16 mouse cellular contexts compared by ENCODE assay signal in the genomic region with DNA sequence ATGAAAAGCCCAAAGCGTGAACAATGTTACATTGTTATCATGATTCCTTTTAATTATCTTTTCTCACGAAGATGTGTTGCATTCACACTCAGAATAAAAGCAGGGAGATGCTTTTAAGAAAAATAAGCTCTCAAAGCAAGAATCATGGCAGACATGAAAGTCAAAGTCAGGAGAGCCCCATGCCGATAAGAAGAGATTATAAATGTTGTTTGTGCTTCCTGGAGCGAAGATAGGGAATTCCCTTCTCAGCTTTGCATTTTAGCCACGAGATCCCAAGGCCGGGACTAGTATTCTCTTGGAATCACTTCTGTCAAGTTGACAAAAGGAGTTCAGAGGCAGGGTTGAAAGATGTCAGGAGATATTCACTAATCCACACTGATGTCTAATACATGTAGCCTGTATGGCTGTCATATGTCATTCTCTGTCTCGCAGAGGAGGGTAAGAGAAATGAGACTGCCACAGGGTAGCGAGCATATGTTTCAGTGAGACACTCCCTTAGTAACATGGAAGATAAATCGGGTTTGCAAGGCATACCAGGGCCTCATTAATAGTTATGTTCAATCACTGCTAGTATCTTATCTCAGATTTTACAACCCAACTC. TPM values are rescaled to one million over a fixed set of nuclear protein-coding genes. Genes with fewer than 3 reads are reported as not detected.
DNase-seq lines count a peak whose midpoint lies in the region; ATAC-seq and TF ChIP-seq lines count a peak whose summit lies in the region.
"Had no signal": no experiment of that assay in that cellular context is flagged by ENCODE, and none has a peak within 500 bp of the region (broad histone marks: within the 10 kb centered on the region; RNA-seq: fewer than 3 reads in every experiment).

No protein-coding gene starts in this region.

- intact Hi-C loops in gastrocnemius, adult 2 months (cut with DNase I) = no loop called here

- H3K9me3 ChIP-seq in hindbrain, embryonic 10.5 days = no peaks in the 10 kb centered on the region
- no peaks in the 10 kb centered on the region for H3K9me3 ChIP-seq in hindbrain, postnatal 0 days (ENCODE audit: low read length)
- no peaks in the 10 kb centered on the region for H3K9me3 ChIP-seq in forebrain, embryonic 15.5 days
- no peaks in the 10 kb centered on the region for H3K9me3 ChIP-seq in hindbrain, embryonic 14.5 days (ENCODE audit: control insufficient read depth, low read length)
- no peaks in the 10 kb centered on the region for H3K9me3 ChIP-seq in midbrain, embryonic 16.5 days (replicated peaks; ENCODE audit: control insufficient read depth, low read length, poor library complexity, severe bottlenecking)
- no peaks in the 10 kb centered on the region for H3K9me3 ChIP-seq in lung, postnatal 0 days (ENCODE audit: low read length)
- H3K9me3 ChIP-seq: embryonic facial prominence, embryonic 13.5 days; limb, embryonic 15.5 days had no signal

- no peak for ATAC-seq in hindbrain, postnatal 0 days
- ATAC-seq in forebrain, embryonic 15.5 days (replicated peaks) = no peak
- peak; percentile 57; the same call in 1 of the 2 replicates for ATAC-seq in hindbrain, embryonic 14.5 days (ENCODE audit: low FRiP score)
- peak; percentile 50; the same call in 1 of the 2 replicates for ATAC-seq in midbrain, embryonic 16.5 days
- ATAC-seq in lung, postnatal 0 days = no peak
- ATAC-seq: liver, postnatal 0 days had no signal

- peaks cover 14% of the 10 kb centered on the region for H3K36me3 ChIP-seq in hindbrain, embryonic 10.5 days
- H3K36me3 ChIP-seq in hindbrain, postnatal 0 days (ENCODE audit: insufficient read depth, low read length) = no peaks in the 10 kb centered on the region
- no peaks in the 10 kb centered on the region for H3K36me3 ChIP-seq in forebrain, embryonic 15.5 days
- no peaks in the 10 kb centered on the region for H3K36me3 ChIP-seq in hindbrain, embryonic 14.5 days (replicated peaks; ENCODE audit: control insufficient read depth, insufficient read depth)
- H3K36me3 ChIP-seq in midbrain, embryonic 16.5 days (ENCODE audit: control insufficient read depth, insufficient read depth, low read length) = no peaks in the 10 kb centered on the region
- H3K36me3 ChIP-seq in lung, postnatal 0 days (ENCODE audit: insufficient read depth, low read length) = no peaks in the 10 kb centered on the region; the same call in 1 of the 2 replicates

- H3K4me1 ChIP-seq in hindbrain, embryonic 10.5 days (replicated peaks) = peaks cover 61% of the 10 kb centered on the region
- no peaks in the 10 kb centered on the region for H3K4me1 ChIP-seq in hindbrain, postnatal 0 days (ENCODE audit: insufficient read depth, low read length)
- peaks cover 55% of the 10 kb centered on the region for H3K4me1 ChIP-seq in forebrain, embryonic 15.5 days
- peaks cover 44% of the 10 kb centered on the region for H3K4me1 ChIP-seq in hindbrain, embryonic 14.5 days (replicated peaks; ENCODE audit: control insufficient read depth, insufficient read depth, low read length)
- peaks cover 38% of the 10 kb centered on the region for H3K4me1 ChIP-seq in midbrain, embryonic 16.5 days (ENCODE audit: control insufficient read depth, insufficient read depth, low read length)
- H3K4me1 ChIP-seq in lung, postnatal 0 days (ENCODE audit: insufficient read depth, low read depth, low read length) = no peaks in the 10 kb centered on the region

- no peak for DNase-seq in hindbrain, embryonic 10.5 days (ENCODE audit: low spot score)
- DNase-seq in hindbrain, postnatal 0 days (ENCODE audit: low spot score) = no peak
- DNase-seq in hindbrain, embryonic 14.5 days (ENCODE audit: low spot score) = peak; percentile 49
- DNase-seq in liver = no peak
- DNase-seq in lung, postnatal 0 days (ENCODE audit: low spot score) = no peak
- DNase-seq in gastrocnemius, adult 2 months = no peak
- DNase-seq: adrenal gland, postnatal 10 days; cerebellum, adult 2 months; kidney, adult 9 months; liver, postnatal 0 days; right cerebral cortex, postnatal 14 days; thymus, postnatal 14 days had no signal

- TF ChIP-seq EP300 in lung, postnatal 0 days (IDR thresholded peaks at IDR 0.05) = no peak

- 52% methylated on average over 9 of the region's 9 CpGs for WGBS in hindbrain, embryonic 10.5 days
- WGBS in hindbrain, postnatal 0 days = 46% methylated on average over 9 of the region's 9 CpGs
- WGBS in forebrain, embryonic 15.5 days = 35% methylated on average over 9 of the region's 9 CpGs
- WGBS in hindbrain, embryonic 14.5 days = 23% methylated on average over 9 of the region's 9 CpGs
- 20% methylated on average over 9 of the region's 9 CpGs for WGBS in midbrain, embryonic 16.5 days
- 62% methylated on average over 9 of the region's 9 CpGs for WGBS in lung, postnatal 0 days

- H3K4me3 ChIP-seq in hindbrain, embryonic 10.5 days = no peak overlapping the region
- no peak overlapping the region for H3K4me3 ChIP-seq in hindbrain, postnatal 0 days (ENCODE audit: low read length)
- no peak overlapping the region for H3K4me3 ChIP-seq in forebrain, embryonic 15.5 days
- no peak overlapping the region for H3K4me3 ChIP-seq in hindbrain, embryonic 14.5 days (replicated peaks; ENCODE audit: low read length)
- H3K4me3 ChIP-seq in midbrain, embryonic 16.5 days (ENCODE audit: low read depth, low read length) = no peak overlapping the region
- no peak overlapping the region for H3K4me3 ChIP-seq in lung, postnatal 0 days (ENCODE audit: low read depth, low read length)
- H3K4me3 ChIP-seq in gastrocnemius, adult 2 months = no peak overlapping the region
- H3K4me3 ChIP-seq: embryonic facial prominence, embryonic 13.5 days; limb, embryonic 15.5 days had no signal

- no peak overlapping the region for H3K9ac ChIP-seq in hindbrain, postnatal 0 days (replicated peaks; ENCODE audit: low read length)
- H3K9ac ChIP-seq in forebrain, embryonic 15.5 days (replicated peaks) = 0 out of 2 replicates have a peak overlapping the region, but pooled peaks have one; percentile 13
- no peak overlapping the region for H3K9ac ChIP-seq in hindbrain, embryonic 14.5 days
- no peak overlapping the region for H3K9ac ChIP-seq in midbrain, embryonic 16.5 days (ENCODE audit: low read depth, low read length)
- H3K9ac ChIP-seq in lung, postnatal 0 days (replicated peaks; ENCODE audit: low read depth) = no peak overlapping the region
- H3K9ac ChIP-seq: embryonic facial prominence, embryonic 13.5 days; limb, embryonic 15.5 days; liver, postnatal 0 days had no signal

- H3K27me3 ChIP-seq in hindbrain, embryonic 10.5 days (ENCODE audit: insufficient read depth, poor library complexity, severe bottlenecking) = no peaks in the 10 kb centered on the region
- no peaks in the 10 kb centered on the region for H3K27me3 ChIP-seq in hindbrain, postnatal 0 days (ENCODE audit: insufficient read depth, low read length)
- H3K27me3 ChIP-seq in forebrain, embryonic 15.5 days = no peaks in the 10 kb centered on the region
- no peaks in the 10 kb centered on the region for H3K27me3 ChIP-seq in hindbrain, embryonic 14.5 days (ENCODE audit: control insufficient read depth, insufficient read depth, low read length)
- H3K27me3 ChIP-seq in midbrain, embryonic 16.5 days (ENCODE audit: control insufficient read depth, insufficient read depth, low read depth, low read length) = no peaks in the 10 kb centered on the region
- H3K27me3 ChIP-seq in lung, postnatal 0 days (replicated peaks; ENCODE audit: insufficient read depth, low read length) = no peaks in the 10 kb centered on the region
- H3K27me3 ChIP-seq: embryonic facial prominence, embryonic 13.5 days; limb, embryonic 15.5 days had no signal

- no peak for TF ChIP-seq CTCF in hindbrain, postnatal 0 days (IDR thresholded peaks at IDR 0.05; ENCODE audit: low read depth)
- no peak for TF ChIP-seq CTCF in lung, postnatal 0 days (IDR thresholded peaks at IDR 0.05)
- no peak for TF ChIP-seq CTCF in gastrocnemius, adult 2 months (IDR thresholded peaks at IDR 0.05)

- 0 out of 2 replicates have a peak overlapping the region, but pooled peaks have one; percentile 12 for H3K27ac ChIP-seq in hindbrain, embryonic 10.5 days
- H3K27ac ChIP-seq in hindbrain, postnatal 0 days = no peak overlapping the region
- H3K27ac ChIP-seq in forebrain, embryonic 15.5 days (replicated peaks) = peak overlapping the region; percentile 68
- H3K27ac ChIP-seq in hindbrain, embryonic 14.5 days = no peak overlapping the region
- H3K27ac ChIP-seq in midbrain, embryonic 16.5 days (ENCODE audit: low read length) = 0 out of 2 replicates have a peak overlapping the region, but pooled peaks have one; percentile 41
- H3K27ac ChIP-seq in lung, postnatal 0 days (ENCODE audit: low read length) = no peak overlapping the region
- H3K27ac ChIP-seq in gastrocnemius, adult 2 months = no peak overlapping the region
- H3K27ac ChIP-seq: embryonic facial prominence, embryonic 13.5 days; limb, embryonic 15.5 days had no signal

- no peak overlapping the region for H3K4me2 ChIP-seq in hindbrain, postnatal 0 days (ENCODE audit: low read depth, low read length)
- no peak overlapping the region; the same call in 1 of the 2 replicates for H3K4me2 ChIP-seq in forebrain, embryonic 15.5 days (replicated peaks)
- H3K4me2 ChIP-seq in hindbrain, embryonic 14.5 days (replicated peaks) = no peak overlapping the region
- no peak overlapping the region; the same call in 1 of the 2 replicates for H3K4me2 ChIP-seq in midbrain, embryonic 16.5 days (ENCODE audit: low read length)
- no peak overlapping the region for H3K4me2 ChIP-seq in lung, postnatal 0 days (replicated peaks; ENCODE audit: low read depth, low read length)
- H3K4me2 ChIP-seq: embryonic facial prominence, embryonic 13.5 days; limb, embryonic 15.5 days had no signal

RNA-seq across cellular contexts. Expression of a gene that starts 42.5 kb away (rescaled TPM):
- polyA plus RNA-seq in hindbrain, embryonic 10.5 days (2016; fragmentation: Nextera tagmentation; extraction: Ambion mirVana) = 64.4 and 64.6 TPM in 2 replicates
- total RNA-seq in hindbrain, postnatal 0 days (2014; rRNA removed) = 106 and 118 TPM in 2 replicates
- polyA plus RNA-seq in hindbrain, postnatal 0 days (2015; fragmentation: Nextera tagmentation; extraction: Ambion mirVana) = 81.2 and 82.5 TPM in 2 replicates
- 99.4 and 119 TPM in 2 replicates for polyA plus RNA-seq in forebrain, embryonic 15.5 days (2015; fragmentation: Nextera tagmentation; extraction: Ambion mirVana)
- polyA plus RNA-seq in hindbrain, embryonic 14.5 days (2014; fragmentation: Nextera tagmentation; extraction: Ambion mirVana) = 166 and 171 TPM in 2 replicates
- polyA plus RNA-seq in midbrain, embryonic 16.5 days (2015; fragmentation: Nextera tagmentation; extraction: Ambion mirVana) = 117 and 119 TPM in 2 replicates
- polyA plus RNA-seq in lung, postnatal 0 days (2015; fragmentation: Nextera tagmentation; extraction: Ambion mirVana) = 46.3 and 56.4 TPM in 2 replicates
- total RNA-seq in gastrocnemius, adult 2 months (2021) = 10 to 100 TPM in 1 of 2 experiments, 1 to 10 TPM in 1; 9.6 to 12.0 TPM

Comparison
In these comparisons a context has a peak if more than half of its experiments do, and no peak if none do; other contexts are left out.
1. H3K27ac ChIP-seq: peak in hindbrain, embryonic 10.5 days (single experiment), forebrain, embryonic 15.5 days (single experiment) and midbrain, embryonic 16.5 days (single experiment); none in hindbrain, postnatal 0 days (single experiment), hindbrain, embryonic 14.5 days (single experiment), lung, postnatal 0 days (single experiment) and gastrocnemius, adult 2 months (single experiment).
2. ATAC-seq: peak in hindbrain, embryonic 14.5 days (single experiment) and midbrain, embryonic 16.5 days (single experiment); none in hindbrain, postnatal 0 days (single experiment), forebrain, embryonic 15.5 days (single experiment) and lung, postnatal 0 days (single experiment).